Mouse (Mus musculus): Measurements from ENCODE around the gene Proser3.

The Proser3 gene

DNA sequence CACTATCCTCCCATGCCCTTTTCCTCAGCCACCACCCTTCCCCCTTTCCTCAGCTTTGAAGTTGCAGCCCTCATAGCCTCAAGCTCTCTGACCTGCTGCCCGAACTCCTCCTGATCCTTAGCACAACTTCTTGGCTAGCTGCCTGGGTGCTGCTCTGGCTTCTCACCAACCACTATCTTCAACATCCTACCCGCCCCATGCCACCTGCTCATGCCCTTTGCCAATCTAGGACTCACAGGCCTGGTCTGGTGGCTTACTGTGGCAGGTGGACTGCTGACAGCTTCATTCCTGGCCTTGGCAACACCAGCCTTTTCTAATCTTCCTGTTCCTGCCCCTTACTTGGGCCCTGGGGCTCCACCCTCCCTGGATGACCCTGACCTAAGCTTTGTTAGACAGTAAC is 20.9 kb upstream of the Proser3 start:
- no peak for DNase-seq

DNA sequence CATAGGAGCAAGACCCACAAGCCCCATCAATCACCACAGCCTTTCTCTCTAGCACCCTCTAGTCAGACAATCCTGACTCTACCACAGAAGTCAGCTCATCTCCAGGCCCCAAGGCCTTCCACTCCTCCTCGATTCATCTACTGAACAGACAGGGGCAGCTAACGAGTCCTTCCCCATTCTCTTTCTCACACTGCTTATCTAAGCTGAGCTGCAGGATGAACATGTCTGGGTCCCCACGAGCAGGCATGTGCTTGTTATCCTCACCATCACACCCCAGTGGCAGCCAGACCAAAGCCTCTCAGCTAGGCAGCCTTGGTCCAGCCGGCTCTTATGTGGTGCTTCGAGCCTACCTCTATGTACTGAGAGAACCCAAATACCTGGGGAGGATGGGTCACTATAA is 20.3 kb upstream of the Proser3 start:
- DNase-seq, result no peak

DNA sequence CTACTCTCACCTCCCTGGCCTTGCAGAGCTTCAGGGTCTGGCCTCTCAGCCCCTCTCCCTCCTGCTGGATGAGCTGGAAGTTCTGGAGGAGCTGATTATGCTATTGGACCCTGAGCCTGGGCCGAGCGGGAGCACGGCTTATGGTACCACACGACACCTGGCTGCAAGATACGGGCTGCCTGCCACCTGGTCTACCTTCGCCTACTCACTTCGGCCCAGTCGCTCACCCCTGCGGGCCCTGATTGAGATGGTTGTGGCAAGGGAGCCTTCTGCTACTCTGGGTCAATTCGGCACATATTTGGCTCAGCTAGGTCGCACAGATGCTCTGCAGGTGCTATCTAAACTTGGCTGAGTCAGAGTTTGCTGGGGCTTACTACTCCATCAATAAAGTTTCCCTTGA is 15.5 kb upstream of the Proser3 start:
- no peak for DNase-seq

- no peak for DNase-seq
These were observed 13.9 kb upstream of the Proser3 start for GRCm38 (mm10) chr7:30566033-30566432.

GRCm38 (mm10) chr7:30564970-30565571 is 13.0 kb upstream of the Proser3 start, which contains the start of gene Igflr1:
Gene Igflr1 (plus strand): TSS chr7:30565427.
- no peak for DNase-seq

DNA sequence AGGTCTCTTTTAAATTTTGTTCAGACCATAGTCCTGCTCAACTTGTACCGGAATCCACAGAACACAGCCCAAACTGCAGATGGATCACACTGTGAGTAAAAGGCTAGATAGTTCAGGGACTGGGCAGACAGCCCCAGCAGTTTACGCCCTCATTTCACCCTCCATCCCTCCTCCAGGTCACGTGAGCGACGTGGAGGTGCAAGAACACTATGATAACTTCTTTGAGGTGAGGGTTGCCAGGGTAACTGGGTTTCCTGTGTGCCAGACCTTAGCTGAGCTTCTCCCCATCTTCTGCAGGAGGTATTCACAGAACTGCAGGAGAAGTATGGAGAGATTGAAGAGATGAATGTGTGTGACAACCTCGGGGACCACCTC is 11.8 kb upstream of the Proser3 start:
- DNase-seq, result peak; percentile 69

DNA sequence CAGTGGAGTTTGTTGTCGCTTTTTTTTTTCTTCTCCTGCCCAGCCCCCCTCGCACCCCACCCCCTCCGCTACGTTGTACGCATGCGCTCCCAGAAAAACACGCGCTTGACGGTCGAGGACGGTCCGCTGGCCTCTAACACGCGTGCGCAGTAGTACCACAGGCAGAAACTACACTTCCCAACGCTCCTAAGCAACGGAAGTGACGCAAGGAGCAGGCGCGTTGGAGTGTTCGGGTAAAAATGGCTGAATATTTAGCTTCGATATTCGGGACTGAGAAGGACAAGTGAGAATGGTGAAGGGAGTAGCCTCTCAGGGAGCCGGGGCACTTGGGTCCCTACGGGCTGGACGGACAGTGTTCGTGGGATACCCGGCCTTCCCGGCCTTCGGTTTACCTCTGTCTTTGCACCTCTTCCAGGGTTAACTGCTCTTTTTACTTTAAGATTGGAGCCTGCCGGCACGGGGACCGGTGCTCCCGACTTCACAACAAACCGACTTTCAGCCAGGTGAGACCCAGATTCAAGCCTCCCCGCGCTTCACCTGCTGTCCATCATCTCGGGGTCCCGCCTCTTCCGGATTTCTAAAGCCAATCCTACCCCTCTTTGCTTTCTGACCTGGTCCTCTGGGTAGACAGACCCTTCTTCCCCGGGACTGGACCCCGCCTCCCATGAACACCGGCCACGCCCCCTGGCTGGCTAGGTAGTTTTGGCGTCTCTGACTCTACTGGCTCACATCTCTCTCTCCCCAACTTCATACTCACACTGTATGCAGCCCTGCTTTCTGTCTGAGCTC is 11.2 kb upstream of the Proser3 start, which contains the start of the genes U2af1l4, Gm49396 and Psenen:
TSS of gene U2af1l4 (plus strand) at position 185 of the 789 bp plus-strand sequence.
TSS of gene Gm49396 (plus strand) at position 228 of the 789 bp plus-strand sequence.
TSS of gene Psenen (minus strand) at position 511 of the 789 bp plus-strand sequence.
- DNase-seq, result peak; percentile 96

GRCm38 (mm10) chr7:30562526-30563116 is 10.5 kb upstream of the Proser3 start:
- DNase-seq, result peak; percentile 50

GRCm38 (mm10) chr7:30560296-30560695 is 8.2 kb upstream of the Proser3 start:
- no peak for DNase-seq

GRCm38 (mm10) chr7:30559443-30559954 is 7.4 kb upstream of the Proser3 start, which contains the start of gene Lin37:
Gene Lin37 (minus strand): TSS chr7:30559838.
- peak; percentile 95 for DNase-seq

- DNase-seq, result no peak
These were observed 6.8 kb upstream of the Proser3 start for GRCm38 (mm10) chr7:30558656-30559442.

- no peak for DNase-seq
These were observed 5.9 kb upstream of the Proser3 start for GRCm38 (mm10) chr7:30557901-30558514.

- DNase-seq, result peak; percentile 54
These were observed 4.9 kb upstream of the Proser3 start for GRCm38 (mm10) chr7:30556894-30557536.

DNA sequence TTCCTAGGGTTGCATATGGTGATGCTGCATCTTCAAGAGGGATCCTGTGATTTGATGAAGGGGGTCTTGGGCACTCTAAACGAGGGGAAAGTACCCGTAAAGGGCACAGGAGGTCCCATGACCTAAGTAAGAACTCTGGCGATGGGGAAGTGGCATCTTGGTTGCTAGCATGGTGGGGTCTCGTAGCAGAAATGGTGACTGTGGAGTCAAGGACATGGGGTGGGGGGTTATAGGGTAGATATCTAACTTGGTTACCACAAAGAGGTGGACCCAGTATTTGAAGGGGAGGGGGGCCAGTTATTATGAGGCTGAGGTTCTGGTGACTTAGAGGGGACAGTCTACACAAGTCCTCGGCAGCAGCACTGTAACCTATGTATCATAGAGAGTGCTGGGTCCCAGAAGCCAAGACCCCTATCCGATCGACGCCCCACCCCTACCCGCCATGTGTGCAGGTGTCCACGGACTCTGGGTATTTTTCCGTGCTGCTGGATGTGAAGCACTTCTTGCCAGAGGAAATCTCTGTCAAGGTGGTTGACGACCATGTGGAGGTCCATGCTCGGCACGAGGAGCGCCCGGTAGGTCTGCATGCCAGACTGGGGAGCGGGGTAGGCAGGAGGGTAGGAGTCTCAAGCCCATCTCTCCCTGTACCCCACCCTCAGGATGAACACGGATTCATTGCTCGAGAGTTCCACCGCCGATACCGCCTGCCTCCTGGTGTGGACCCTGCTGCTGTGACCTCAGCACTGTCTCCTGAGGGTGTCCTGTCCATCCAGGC is 1.9 kb upstream of the Proser3 start:
- DNase-seq, result no peak

DNA sequence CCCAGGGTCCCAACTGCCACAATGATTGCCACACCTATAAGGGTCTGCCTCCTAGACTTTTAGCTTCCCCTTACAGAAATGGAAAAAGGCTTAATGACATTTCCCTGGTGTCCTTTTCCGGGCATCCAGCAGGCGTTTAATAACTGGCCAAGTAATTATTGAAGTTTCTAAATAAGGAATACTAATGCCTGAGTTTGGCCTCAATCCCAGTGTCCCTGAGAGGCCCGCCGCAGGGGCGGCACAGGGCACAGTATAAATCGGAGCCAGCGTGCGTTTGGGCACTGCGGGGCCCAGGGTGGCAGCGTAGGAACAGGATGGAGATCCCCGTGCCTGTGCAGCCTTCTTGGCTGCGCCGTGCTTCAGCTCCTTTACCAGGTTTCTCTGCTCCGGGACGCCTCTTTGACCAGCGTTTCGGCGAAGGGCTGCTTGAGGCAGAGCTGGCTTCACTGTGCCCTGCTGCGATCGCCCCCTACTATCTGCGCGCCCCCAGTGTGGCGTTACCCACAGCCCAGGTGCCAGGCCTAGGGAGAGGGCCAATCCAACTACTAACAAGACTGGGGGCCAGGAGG is 1.0 kb upstream of the Proser3 start:
- DNase-seq, result peak; percentile 56

DNA sequence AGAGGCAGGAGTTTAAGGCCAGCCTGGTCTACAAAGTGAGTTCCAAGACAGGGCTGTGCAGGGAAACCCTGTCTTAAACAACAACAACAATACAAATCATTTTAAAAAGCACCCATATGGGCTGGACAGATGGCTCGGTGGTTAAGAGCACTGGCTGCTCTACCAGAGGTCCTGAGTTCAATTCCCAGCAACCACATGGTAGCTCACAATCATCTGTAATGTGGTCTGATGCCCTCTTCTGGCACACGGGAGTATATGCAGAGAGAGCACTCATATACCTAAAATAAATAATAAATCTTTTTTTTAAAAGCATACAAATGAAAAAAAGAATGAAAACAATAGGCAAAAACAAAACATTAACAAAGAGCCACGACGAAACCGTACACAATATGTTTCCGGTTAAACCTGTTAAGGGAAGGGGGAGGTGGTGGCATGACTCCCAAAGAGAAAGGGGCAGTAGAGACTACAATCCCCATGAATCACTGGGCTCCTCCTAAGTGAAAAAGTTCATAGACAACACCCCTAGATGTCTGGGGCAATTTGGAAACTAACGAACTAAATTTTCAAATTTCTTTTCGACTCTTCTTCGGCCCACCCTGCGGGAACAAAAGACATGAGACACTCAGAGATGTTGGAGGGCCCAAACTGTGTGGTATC is 526 bp downstream of the Proser3 start:
- DNase-seq, result peak; percentile 66

- DNase-seq, result no peak
These were observed 1.5 kb downstream of the Proser3 start for GRCm38 (mm10) chr7:30550603-30551002.

DNA sequence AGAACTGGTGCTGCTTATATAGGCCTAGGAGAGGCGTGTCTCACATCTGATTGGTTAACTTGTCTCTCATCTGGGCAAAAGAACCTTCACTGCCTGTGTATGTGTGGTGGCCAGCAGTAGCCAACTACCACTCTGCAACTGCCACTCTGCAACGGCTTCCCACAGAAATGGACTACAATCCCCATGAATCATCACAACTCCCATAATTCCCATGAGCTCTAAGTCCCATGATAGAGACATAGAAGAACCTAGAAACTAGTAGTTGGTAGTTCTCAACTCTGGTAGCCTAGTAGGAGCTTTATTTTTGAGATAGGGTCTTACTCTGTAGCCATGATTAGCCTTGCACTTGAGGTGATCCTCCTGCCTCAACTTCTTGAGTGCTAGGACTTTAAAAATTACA is 2.2 kb downstream of the Proser3 start:
- DNase-seq, result no peak

DNA sequence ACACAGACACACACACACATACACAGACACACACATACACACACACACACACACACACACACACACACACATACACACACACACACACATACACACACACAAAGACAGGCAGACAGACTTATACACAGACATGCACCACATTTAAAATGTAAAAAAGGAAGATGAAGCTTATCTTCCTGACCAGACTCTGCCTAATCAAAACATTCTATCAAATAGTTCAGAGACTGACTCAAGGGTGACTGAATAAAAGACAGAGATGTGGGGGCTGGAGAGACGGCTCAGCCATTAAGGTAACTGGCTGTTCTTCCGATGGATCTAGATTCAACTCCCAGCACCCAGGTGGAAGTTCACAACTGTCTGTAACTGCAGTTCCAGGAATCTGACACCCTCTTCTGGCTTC is 7.8 kb downstream of the Proser3 start:
- DNase-seq, result no peak

DNA sequence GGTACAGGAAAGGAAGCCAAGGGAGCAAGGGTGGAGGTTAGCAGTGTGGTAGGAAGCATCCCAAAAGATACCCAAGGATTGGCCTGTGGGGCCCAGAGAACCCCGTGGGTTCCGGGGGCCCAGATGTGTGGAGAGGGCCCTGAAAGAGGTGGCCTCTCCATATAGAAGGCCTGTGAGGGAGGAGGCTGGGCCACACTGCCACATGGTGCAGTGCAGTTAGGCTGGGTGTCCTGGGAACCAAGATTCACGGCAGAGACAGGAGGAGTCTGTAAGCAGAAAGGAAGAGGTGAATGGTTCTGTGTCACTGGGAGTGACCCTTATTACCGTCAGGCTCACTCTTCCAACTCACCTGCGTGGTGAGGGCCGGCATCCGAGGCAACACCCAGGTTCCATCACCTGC is 11.5 kb downstream of the Proser3 start:
- no peak for DNase-seq

Measured in thymus, postnatal 14 days (tissue).